Mouse (Mus musculus): Measurements from ENCODE around the gene Lrrc27. TPM values are rescaled to one million over a fixed set of nuclear protein-coding genes. Genes with fewer than 3 reads are reported as not detected.

Gene Lrrc27
- polyA plus RNA-seq, 1 experiment from 2014 or later, result 3.4 TPM

- no peak overlapping the region for H3K4me3 ChIP-seq (ENCODE audit: low read depth, low read length)
- no peak overlapping the region for H3K27ac ChIP-seq (ENCODE audit: low read depth)
- H3K4me1 ChIP-seq (ENCODE audit: insufficient read depth), result peaks cover 2% of the 10 kb centered on the region; the same call in 1 of the 2 replicates
- no peaks in the 10 kb centered on the region for H3K9me3 ChIP-seq (ENCODE audit: low read depth, low read length)
- H3K27me3 ChIP-seq (ENCODE audit: insufficient read depth, low read length), result no peaks in the 10 kb centered on the region
- no peak for DNase-seq
- no peak overlapping the region for H3K4me2 ChIP-seq
- H3K9ac ChIP-seq, result no peak overlapping the region
- ATAC-seq (ENCODE audit: insufficient read depth), result no peak
- no peak for TF ChIP-seq CTCF (IDR thresholded peaks at IDR 0.05; ENCODE audit: low read depth)
- peaks cover 21% of the 10 kb centered on the region; the same call in 1 of the 2 replicates for H3K36me3 ChIP-seq (ENCODE audit: insufficient read depth)
- WGBS, result 46% methylated on average over 6 of the region's 6 CpGs
Observed at GRCm38 (mm10) chr7:139265634-139266033, 52.8 kb downstream of the Lrrc27 start.

GRCm38 (mm10) chr7:139266431-139266830 lies 53.6 kb downstream of the Lrrc27 start:
- ATAC-seq (ENCODE audit: insufficient read depth) (no peak), DNase-seq (no peak)
- Histone ChIP-seq H3K27ac (ENCODE audit: low read depth) (peak overlapping the region; percentile 0; the same call in 1 of the 2 replicates), H3K9me3 (ENCODE audit: low read depth, low read length) (no peaks in the 10 kb centered on the region), H3K9ac (no peak overlapping the region), H3K36me3 (ENCODE audit: insufficient read depth) (peaks cover 21% of the 10 kb centered on the region; the same call in 1 of the 2 replicates), H3K4me1 (ENCODE audit: insufficient read depth) (peaks cover 2% of the 10 kb centered on the region; the same call in 1 of the 2 replicates), H3K4me3 (ENCODE audit: low read depth, low read length) (no peak overlapping the region), H3K27me3 (ENCODE audit: insufficient read depth, low read length) (no peaks in the 10 kb centered on the region), H3K4me2 (no peak overlapping the region)
- no peak for TF ChIP-seq CTCF (IDR thresholded peaks at IDR 0.05; ENCODE audit: low read depth)
- WGBS, result 69% methylated on average over 6 of the region's 6 CpGs

GRCm38 (mm10) chr7:139266886-139267870 lies 54.4 kb downstream of the Lrrc27 start:
- Histone ChIP-seq H3K9me3 (ENCODE audit: low read depth, low read length) (no peaks in the 10 kb centered on the region), H3K4me2 (no peak overlapping the region), H3K4me3 (ENCODE audit: low read depth, low read length) (no peak overlapping the region), H3K36me3 (ENCODE audit: insufficient read depth) (peaks cover 21% of the 10 kb centered on the region; the same call in 1 of the 2 replicates), H3K27ac (ENCODE audit: low read depth) (peak overlapping the region; percentile 0; the same call in 1 of the 2 replicates), H3K4me1 (ENCODE audit: insufficient read depth) (peaks cover 3% of the 10 kb centered on the region; the same call in 1 of the 2 replicates), H3K9ac (no peak overlapping the region), H3K27me3 (ENCODE audit: insufficient read depth, low read length) (no peaks in the 10 kb centered on the region)
- peak; percentile 47 for DNase-seq
- TF ChIP-seq CTCF (IDR thresholded peaks at IDR 0.05; ENCODE audit: low read depth), result no peak
- no peak for ATAC-seq (ENCODE audit: insufficient read depth)
- 58% methylated on average over 8 of the region's 8 CpGs for WGBS

- no peak for TF ChIP-seq CTCF (IDR thresholded peaks at IDR 0.05; ENCODE audit: low read depth)
- 61% methylated on average over 1 of the region's 1 CpGs for WGBS
- no peak overlapping the region for H3K4me2 ChIP-seq
- ATAC-seq (ENCODE audit: insufficient read depth) (no peak), DNase-seq (no peak)
- no peak overlapping the region for H3K9ac ChIP-seq
- no peaks in the 10 kb centered on the region for H3K9me3 ChIP-seq (ENCODE audit: low read depth, low read length)
- H3K4me1 ChIP-seq (ENCODE audit: insufficient read depth), result peaks cover 18% of the 10 kb centered on the region
- no peak overlapping the region for H3K4me3 ChIP-seq (ENCODE audit: low read depth, low read length)
- peaks cover 17% of the 10 kb centered on the region; the same call in 1 of the 2 replicates for H3K36me3 ChIP-seq (ENCODE audit: insufficient read depth)
- H3K27me3 ChIP-seq (ENCODE audit: insufficient read depth, low read length), result no peaks in the 10 kb centered on the region
- no peak overlapping the region for H3K27ac ChIP-seq (ENCODE audit: low read depth)
Observed at GRCm38 (mm10) chr7:139270738-139271137, 58.0 kb downstream of the Lrrc27 start.

GRCm38 (mm10) chr7:139271871-139272270 lies 59.1 kb downstream of the Lrrc27 start:
- H3K4me1 ChIP-seq (ENCODE audit: insufficient read depth), result peaks cover 18% of the 10 kb centered on the region
- no peak overlapping the region for H3K9ac ChIP-seq
- peak overlapping the region; percentile 42; the same call in 1 of the 2 replicates for H3K27ac ChIP-seq (ENCODE audit: low read depth)
- TF ChIP-seq CTCF (IDR thresholded peaks at IDR 0.05; ENCODE audit: low read depth), result no peak
- 0 out of 2 replicates have a peak, but pooled peaks have one; percentile 2 for ATAC-seq (ENCODE audit: insufficient read depth)
- 53% methylated on average over 5 of the region's 5 CpGs for WGBS
- DNase-seq, result peak; percentile 66
- H3K36me3 ChIP-seq (ENCODE audit: insufficient read depth), result peaks cover 12% of the 10 kb centered on the region; the same call in 1 of the 2 replicates
- H3K4me2 ChIP-seq, result no peak overlapping the region
- no peaks in the 10 kb centered on the region for H3K9me3 ChIP-seq (ENCODE audit: low read depth, low read length)
- no peak overlapping the region for H3K4me3 ChIP-seq (ENCODE audit: low read depth, low read length)
- H3K27me3 ChIP-seq (ENCODE audit: insufficient read depth, low read length), result no peaks in the 10 kb centered on the region

- peak; percentile 55 for ATAC-seq (ENCODE audit: insufficient read depth)
- Histone ChIP-seq H3K9me3 (ENCODE audit: low read depth, low read length) (no peaks in the 10 kb centered on the region), H3K4me3 (ENCODE audit: low read depth, low read length) (no peak overlapping the region), H3K9ac (no peak overlapping the region), H3K4me2 (no peak overlapping the region), H3K27me3 (ENCODE audit: insufficient read depth, low read length) (no peaks in the 10 kb centered on the region), H3K27ac (ENCODE audit: low read depth) (peak overlapping the region; percentile 77), H3K4me1 (ENCODE audit: insufficient read depth) (peaks cover 18% of the 10 kb centered on the region), H3K36me3 (ENCODE audit: insufficient read depth) (peaks cover 5% of the 10 kb centered on the region; the same call in 1 of the 2 replicates)
- 10% methylated on average over 1 of the region's 1 CpGs for WGBS
- DNase-seq, result peak; percentile 89
- TF ChIP-seq CTCF (IDR thresholded peaks at IDR 0.05; ENCODE audit: low read depth), result no peak
Observed at GRCm38 (mm10) chr7:139272639-139273396, 60.0 kb downstream of the Lrrc27 start.

All from lung, embryonic 14.5 days (tissue).